Mouse (Mus musculus) E14TG2a.4 (cell line): ENCODE data around the gene Adgrg3.
A peak's percentile ranks its signal among the peaks of the same experiment; 100 is the strongest.

Experiments used
- H3K27me3 ChIP-seq: 2 replicates; pipeline ENCODE4 v1.6.1; 2014; ENCODE audit warnings: low read length, control low read depth; ENCODE audit not compliant: insufficient read depth
- H3K36me3 ChIP-seq: 2 replicates; pipeline ENCODE4 v1.6.1; 2014; ENCODE audit warnings: low read length, control low read depth; ENCODE audit not compliant: insufficient read depth
- H3K4me1 ChIP-seq: replicated peaks from 2 replicates; pipeline ENCODE4 v1.6.1; 2014; ENCODE audit warnings: low read depth, low read length, control low read depth
- H3K4me3 ChIP-seq: replicated peaks from 2 replicates; pipeline ENCODE4 v1.5.1; 2014; ENCODE audit warnings: mild to moderate bottlenecking, low read length
- H3K9me3 ChIP-seq: 2 replicates; pipeline ENCODE4 v1.6.1; 2014; ENCODE audit warnings: low read length, control low read depth
- CTCF ChIP-seq: conservative IDR thresholded peaks from 2 replicates; pipeline ENCODE4 v1.5.1; 2014; ENCODE audit warnings: low read length
- NANOG ChIP-seq: IDR thresholded peaks from 2 replicates; pipeline ENCODE4 v1.6.1; 2014; ENCODE audit warnings: borderline replicate concordance, low read length, mixed read lengths
- POU5F1 ChIP-seq: IDR thresholded peaks from 2 replicates; pipeline ENCODE4 v1.6.1; 2014; ENCODE audit warnings: low read length, borderline replicate concordance

Gene Adgrg3

GRCm38 (mm10) chr8:94981848-94982247 lies 35.6 kb upstream of the Adgrg3 start:
- no peak overlapping the region for H3K4me3 ChIP-seq
- peaks cover 84% of the 10 kb centered on the region for H3K4me1 ChIP-seq
- H3K27me3 ChIP-seq, result peaks cover 32% of the 10 kb centered on the region
- no peaks in the 10 kb centered on the region for H3K9me3 ChIP-seq
- TF ChIP-seq CTCF, result no peak
- no peak for TF ChIP-seq NANOG
- no peak for TF ChIP-seq POU5F1
- no peaks in the 10 kb centered on the region for H3K36me3 ChIP-seq

- H3K27me3 ChIP-seq, result peaks cover 29% of the 10 kb centered on the region
- no peak for TF ChIP-seq POU5F1
- no peak for TF ChIP-seq CTCF
- H3K9me3 ChIP-seq, result no peaks in the 10 kb centered on the region
- H3K4me3 ChIP-seq, result no peak overlapping the region
- H3K36me3 ChIP-seq, result no peaks in the 10 kb centered on the region
- peaks cover 74% of the 10 kb centered on the region for H3K4me1 ChIP-seq
Observed at GRCm38 (mm10) chr8:94983146-94983545, 34.3 kb upstream of the Adgrg3 start.

- H3K27me3 ChIP-seq, result peaks cover 27% of the 10 kb centered on the region
- peaks cover 69% of the 10 kb centered on the region for H3K4me1 ChIP-seq
- peak overlapping the region; percentile 23; the same call in 1 of the 2 replicates for H3K4me3 ChIP-seq
- no peaks in the 10 kb centered on the region for H3K36me3 ChIP-seq
- no peaks in the 10 kb centered on the region for H3K9me3 ChIP-seq
- TF ChIP-seq NANOG (no peak), POU5F1 (no peak), CTCF (no peak)
Observed at GRCm38 (mm10) chr8:94983881-94984516, 33.5 kb upstream of the Adgrg3 start.

- H3K4me3 ChIP-seq, result no peak overlapping the region
- peaks cover 67% of the 10 kb centered on the region for H3K4me1 ChIP-seq
- no peaks in the 10 kb centered on the region for H3K9me3 ChIP-seq
- no peaks in the 10 kb centered on the region for H3K36me3 ChIP-seq
- peaks cover 23% of the 10 kb centered on the region; the same call in 1 of the 2 replicates for H3K27me3 ChIP-seq
- no peak for TF ChIP-seq CTCF
- TF ChIP-seq POU5F1, result no peak
- no peak for TF ChIP-seq NANOG
Observed at GRCm38 (mm10) chr8:94985023-94985422, 32.5 kb upstream of the Adgrg3 start.

- no peak for TF ChIP-seq NANOG
- no peak for TF ChIP-seq POU5F1
- TF ChIP-seq CTCF, result no peak
- peaks cover 20% of the 10 kb centered on the region; the same call in 1 of the 2 replicates for H3K27me3 ChIP-seq
- no peaks in the 10 kb centered on the region for H3K36me3 ChIP-seq
Observed at GRCm38 (mm10) chr8:94986676-94987075, 30.8 kb upstream of the Adgrg3 start.

GRCm38 (mm10) chr8:94987553-94987952 lies 29.9 kb upstream of the Adgrg3 start:
- H3K4me1 ChIP-seq, result peaks cover 62% of the 10 kb centered on the region
- H3K27me3 ChIP-seq, result peaks cover 28% of the 10 kb centered on the region
- TF ChIP-seq CTCF (no peak), NANOG (no peak), POU5F1 (no peak)
- H3K36me3 ChIP-seq, result no peaks in the 10 kb centered on the region
- no peaks in the 10 kb centered on the region for H3K9me3 ChIP-seq
- no peak overlapping the region for H3K4me3 ChIP-seq

More at GRCm38 (mm10) chr8:94986676-94987075, 30.8 kb upstream of the Adgrg3 start:
- peaks cover 67% of the 10 kb centered on the region for H3K4me1 ChIP-seq
- H3K4me3 ChIP-seq, result no peak overlapping the region
- H3K9me3 ChIP-seq, result no peaks in the 10 kb centered on the region

GRCm38 (mm10) chr8:94988619-94989018 lies 28.9 kb upstream of the Adgrg3 start:
- peaks cover 54% of the 10 kb centered on the region for H3K4me1 ChIP-seq
- H3K36me3 ChIP-seq, result no peaks in the 10 kb centered on the region
- H3K27me3 ChIP-seq, result peaks cover 37% of the 10 kb centered on the region
- no peak overlapping the region for H3K4me3 ChIP-seq
- TF ChIP-seq CTCF, result no peak
- no peak for TF ChIP-seq POU5F1
- no peak for TF ChIP-seq NANOG
- H3K9me3 ChIP-seq, result no peaks in the 10 kb centered on the region

- H3K27me3 ChIP-seq, result peaks cover 48% of the 10 kb centered on the region
- no peak for TF ChIP-seq CTCF
- no peak for TF ChIP-seq NANOG
- no peak for TF ChIP-seq POU5F1
Observed at GRCm38 (mm10) chr8:94989711-94990110, 27.8 kb upstream of the Adgrg3 start.

GRCm38 (mm10) chr8:94990598-94991453 lies 26.7 kb upstream of the Adgrg3 start:
- TF ChIP-seq POU5F1 (no peak), NANOG (no peak), CTCF (no peak)
- Histone ChIP-seq H3K36me3 (no peaks in the 10 kb centered on the region), H3K4me1 (peaks cover 40% of the 10 kb centered on the region), H3K9me3 (no peaks in the 10 kb centered on the region), H3K27me3 (peaks cover 50% of the 10 kb centered on the region), H3K4me3 (no peak overlapping the region)

More at GRCm38 (mm10) chr8:94989711-94990110, 27.8 kb upstream of the Adgrg3 start:
- no peaks in the 10 kb centered on the region for H3K36me3 ChIP-seq
- no peaks in the 10 kb centered on the region for H3K9me3 ChIP-seq
- H3K4me3 ChIP-seq, result no peak overlapping the region
- peaks cover 50% of the 10 kb centered on the region for H3K4me1 ChIP-seq
